Mouse (Mus musculus) olfactory bulb, adult 2 months (tissue): ENCODE results near the gene Ctsh.

Experiments
- CTCF ChIP-seq: fragments of 200-500 bp; IDR thresholded peaks from 2 replicates; pipeline ENCODE4 v1.5.1; 2012; ENCODE audit warnings: low read depth, mild to moderate bottlenecking, low read length, moderate library complexity; ENCODE audit not compliant: insufficient read depth
- POLR2A ChIP-seq: fragments of 200-500 bp; IDR thresholded peaks from 2 replicates; pipeline ENCODE4 v1.6.1; 2012; ENCODE audit warnings: mild to moderate bottlenecking, low read depth, low read length, moderate library complexity; ENCODE audit not compliant: insufficient read depth

- TF ChIP-seq CTCF (no peak), POLR2A (no peak)
These were observed 51.5 kb downstream of the Ctsh start for GRCm38 (mm10) chr9:90105462-90105861.
